Mouse (Mus musculus): ENCODE measurements around the gene Aox1.

The Aox1 gene

GRCm38 (mm10) chr1:58110241-58110640 lies 80.5 kb downstream of the Aox1 start:
- no peak for DNase-seq (ENCODE audit: low spot score)

- no peak for DNase-seq (ENCODE audit: low spot score)
Observed at GRCm38 (mm10) chr1:58111315-58111714, 81.6 kb downstream of the Aox1 start.

GRCm38 (mm10) chr1:58112880-58113279 lies 83.1 kb downstream of the Aox1 start, which contains the start of gene Aox3:
Aox3 (plus strand) TSS chr1:58113130.
- peak; percentile 91 for DNase-seq (ENCODE audit: low spot score)

- DNase-seq (ENCODE audit: low spot score): no peak
Observed at GRCm38 (mm10) chr1:58113441-58113840, 83.7 kb downstream of the Aox1 start.

DNA sequence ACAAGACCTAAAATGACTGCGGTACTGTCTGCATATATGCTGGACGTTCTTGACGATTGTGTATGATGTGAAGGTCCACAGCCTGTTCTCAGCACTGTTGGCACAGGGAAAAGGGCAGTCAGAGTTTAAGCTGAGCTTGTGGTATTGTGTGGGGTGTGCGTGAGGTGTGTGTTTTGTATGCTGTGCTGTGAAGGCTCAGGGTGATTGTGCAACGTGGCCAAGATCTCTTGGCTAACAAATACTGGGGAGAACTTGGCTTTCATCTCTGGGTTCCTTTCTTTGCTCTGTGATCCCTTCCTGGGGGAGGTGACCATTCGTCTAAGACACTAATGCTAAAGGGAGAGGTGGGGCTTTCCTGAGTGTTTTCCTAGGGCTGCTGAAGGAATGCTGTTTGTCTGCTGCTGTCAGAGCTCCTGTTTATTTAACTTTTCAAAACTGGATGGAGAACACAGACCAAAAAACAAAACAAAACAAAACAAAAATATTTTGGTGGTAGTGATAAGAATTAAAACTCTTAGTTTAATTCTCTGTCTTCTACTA lies 84.4 kb downstream of the Aox1 start:
- DNase-seq (ENCODE audit: low spot score): no peak

- no peak for DNase-seq (ENCODE audit: low spot score)
Observed at GRCm38 (mm10) chr1:58114666-58115375, 85.1 kb downstream of the Aox1 start.

- no peak for DNase-seq (ENCODE audit: low spot score)
Observed at GRCm38 (mm10) chr1:58118231-58118630, 88.5 kb downstream of the Aox1 start.

DNA sequence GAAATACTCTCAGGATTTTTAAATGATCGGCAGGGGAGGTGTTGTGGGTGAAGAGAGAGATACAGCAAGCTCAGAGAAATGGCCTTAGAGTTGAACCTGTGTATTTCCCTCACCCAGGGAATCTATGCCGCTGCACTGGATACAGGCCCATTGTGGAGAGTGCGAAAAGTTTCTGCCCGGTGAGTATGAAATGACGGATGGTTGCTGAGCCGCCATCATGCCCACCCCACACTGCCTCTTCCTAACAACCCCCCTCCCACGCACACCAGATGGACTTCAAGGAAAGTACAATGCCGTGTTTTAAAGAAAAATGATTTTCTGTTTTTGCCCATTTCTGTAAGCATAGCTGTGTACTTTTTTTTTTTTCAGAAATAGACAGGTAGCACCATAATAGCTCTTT lies 95.2 kb downstream of the Aox1 start:
- DNase-seq (ENCODE audit: low spot score): no peak

GRCm38 (mm10) chr1:58137891-58138290 lies 108.2 kb downstream of the Aox1 start:
- no peak for DNase-seq (ENCODE audit: low spot score)

- DNase-seq (ENCODE audit: low spot score): no peak
Observed at GRCm38 (mm10) chr1:58138986-58139385, 109.3 kb downstream of the Aox1 start.

GRCm38 (mm10) chr1:58140607-58141006 lies 110.9 kb downstream of the Aox1 start:
- DNase-seq (ENCODE audit: low spot score): no peak

DNA sequence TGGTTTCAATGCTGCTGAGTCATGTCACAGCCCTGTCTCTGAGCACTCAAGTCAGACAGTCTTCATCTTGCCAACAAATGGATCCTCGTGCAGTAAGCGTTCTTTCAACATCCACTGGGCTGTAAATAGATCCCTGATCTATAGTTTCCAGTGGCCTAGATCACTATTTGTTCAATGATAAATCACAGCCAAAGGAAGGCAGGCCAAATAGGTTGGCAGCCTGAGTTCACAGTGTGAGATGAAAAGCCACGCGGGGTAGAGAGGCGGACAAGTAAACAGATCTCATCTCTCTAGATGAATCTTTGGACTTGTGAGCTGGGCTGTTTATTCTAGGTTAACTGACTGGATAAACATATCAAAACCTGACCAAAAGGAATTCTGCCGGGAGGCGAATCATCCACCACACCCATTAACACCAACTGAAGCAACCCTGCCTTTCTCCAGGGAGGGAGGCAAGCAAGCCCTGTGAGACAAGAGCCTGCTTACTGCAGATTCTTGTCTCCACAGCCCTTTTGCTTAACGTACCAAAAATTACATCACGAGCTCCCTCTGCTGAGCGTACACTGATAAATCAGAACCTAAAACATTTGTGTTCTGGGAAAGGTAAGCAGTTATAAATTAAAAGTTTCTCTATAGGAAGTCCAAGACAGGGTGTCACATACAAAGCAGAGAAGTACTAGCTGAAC lies 114.8 kb downstream of the Aox1 start:
- peak; percentile 54 for DNase-seq (ENCODE audit: low spot score)

- no peak for DNase-seq (ENCODE audit: low spot score)
Observed at GRCm38 (mm10) chr1:58146026-58146425, 116.3 kb downstream of the Aox1 start.

GRCm38 (mm10) chr1:58147776-58148175 lies 118.0 kb downstream of the Aox1 start:
- DNase-seq (ENCODE audit: low spot score): no peak

DNA sequence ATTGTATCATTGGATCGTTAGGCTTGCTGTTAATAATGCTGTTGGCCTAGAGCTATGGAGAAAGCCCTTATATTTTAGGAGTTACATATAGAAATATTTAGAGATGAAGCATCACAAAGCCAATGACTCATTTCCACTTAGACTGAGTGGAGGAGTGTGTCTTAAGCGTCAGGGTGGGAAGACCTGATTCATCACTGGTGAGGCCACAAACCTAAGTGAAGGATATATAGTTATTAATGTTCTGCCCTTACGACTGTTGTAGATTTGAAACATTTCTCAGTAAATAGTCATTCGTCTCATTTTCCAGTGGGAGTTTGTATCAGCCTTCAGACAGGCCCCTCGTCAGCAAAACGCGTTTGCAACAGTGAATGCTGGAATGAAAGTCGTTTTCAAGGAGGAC lies 122.5 kb downstream of the Aox1 start:
- no peak for DNase-seq (ENCODE audit: low spot score)

Data from testis, postnatal 10 days (tissue).